Mouse (Mus musculus): ENCODE results near the gene Armcx5. TPM values are rescaled to one million over a fixed set of nuclear protein-coding genes. Genes with fewer than 3 reads are reported as not detected.
"Not testable (repeated sequence)": the region's sequence is repeated elsewhere in the genome, so short reads cannot be mapped to it uniquely, and the experiment has no call there.

The Armcx5 gene
- polyA plus RNA-seq, 1 experiment: 0.89 TPM

DNA sequence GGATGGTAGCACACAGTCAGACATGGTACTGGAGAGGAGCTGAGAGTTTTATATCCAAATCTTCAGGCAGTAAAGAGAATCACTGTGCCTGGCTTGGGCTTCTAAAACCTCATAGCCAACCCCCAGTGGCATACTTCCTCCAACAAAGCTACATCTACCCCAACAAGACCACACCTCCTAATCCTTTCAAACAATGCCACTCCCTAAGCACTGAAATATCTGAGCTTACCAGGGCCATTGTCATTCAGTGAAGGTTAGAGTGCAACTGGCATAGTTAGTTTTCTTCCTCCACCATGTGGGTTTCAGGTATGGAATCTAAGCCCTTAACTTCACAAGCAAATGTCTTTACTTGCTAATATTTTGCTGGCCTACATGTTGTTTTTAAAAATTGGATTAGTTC lies 49.0 kb downstream of the Armcx5 start:
- TF ChIP-seq CTCF (IDR thresholded peaks at IDR 0.05; ENCODE audit: extremely low read depth, insufficient read depth, insufficient read length, insufficient replicate concordance) (no peak), POLR2A (IDR thresholded peaks at IDR 0.05; ENCODE audit: low read depth, low read length) (no peak)
- H3K36me3 ChIP-seq (ENCODE audit: control insufficient read depth, insufficient read depth, low read length): no peaks in the 10 kb centered on the region
- no peaks in the 10 kb centered on the region for H3K4me1 ChIP-seq (ENCODE audit: control insufficient read depth, insufficient read depth, insufficient read length)
- H3K27me3 ChIP-seq (ENCODE audit: control insufficient read depth, insufficient read depth, low read length): no peaks in the 10 kb centered on the region
- no peak overlapping the region for H3K4me3 ChIP-seq (ENCODE audit: extremely low read depth, insufficient read depth, insufficient read length)
- DNase-seq (ENCODE audit: low read depth in 1 of 2, low spot score in 2 of 2): no peak
- H3K27ac ChIP-seq (ENCODE audit: insufficient read depth, low read length): no peak overlapping the region

DNA sequence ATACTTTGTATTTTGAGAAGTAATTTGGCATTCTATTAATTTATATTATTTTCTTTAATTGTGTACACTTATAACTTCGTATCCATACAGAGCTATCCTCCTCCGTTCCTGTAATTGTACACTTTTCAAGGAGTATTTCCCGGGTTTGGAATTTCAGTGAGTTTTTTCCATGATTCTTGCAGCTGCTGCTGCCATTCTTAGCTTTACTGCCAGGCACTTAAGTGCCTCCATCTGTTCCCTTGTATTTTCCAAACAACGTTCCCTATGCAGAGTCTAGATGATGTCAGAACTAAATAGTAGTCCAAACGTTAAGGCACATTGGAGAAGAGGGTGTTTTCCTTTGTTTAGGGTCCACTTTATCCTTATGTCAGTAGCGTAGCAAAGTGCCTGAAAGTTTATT lies 49.8 kb downstream of the Armcx5 start:
- no peak overlapping the region for H3K4me3 ChIP-seq (ENCODE audit: extremely low read depth, insufficient read depth, insufficient read length)
- WGBS: 83% methylated on average over 6 of the region's 6 CpGs
- no peak overlapping the region for H3K27ac ChIP-seq (ENCODE audit: insufficient read depth, low read length)
- no peaks in the 10 kb centered on the region for H3K36me3 ChIP-seq (ENCODE audit: control insufficient read depth, insufficient read depth, low read length)
- H3K27me3 ChIP-seq (ENCODE audit: control insufficient read depth, insufficient read depth, low read length): no peaks in the 10 kb centered on the region
- no peak for TF ChIP-seq POLR2A (IDR thresholded peaks at IDR 0.05; ENCODE audit: low read depth, low read length)
- no peak for TF ChIP-seq CTCF (IDR thresholded peaks at IDR 0.05; ENCODE audit: extremely low read depth, insufficient read depth, insufficient read length, insufficient replicate concordance)
- no peak for DNase-seq (ENCODE audit: low read depth in 1 of 2, low spot score in 2 of 2)
- H3K4me1 ChIP-seq (ENCODE audit: control insufficient read depth, insufficient read depth, insufficient read length): no peaks in the 10 kb centered on the region

DNA sequence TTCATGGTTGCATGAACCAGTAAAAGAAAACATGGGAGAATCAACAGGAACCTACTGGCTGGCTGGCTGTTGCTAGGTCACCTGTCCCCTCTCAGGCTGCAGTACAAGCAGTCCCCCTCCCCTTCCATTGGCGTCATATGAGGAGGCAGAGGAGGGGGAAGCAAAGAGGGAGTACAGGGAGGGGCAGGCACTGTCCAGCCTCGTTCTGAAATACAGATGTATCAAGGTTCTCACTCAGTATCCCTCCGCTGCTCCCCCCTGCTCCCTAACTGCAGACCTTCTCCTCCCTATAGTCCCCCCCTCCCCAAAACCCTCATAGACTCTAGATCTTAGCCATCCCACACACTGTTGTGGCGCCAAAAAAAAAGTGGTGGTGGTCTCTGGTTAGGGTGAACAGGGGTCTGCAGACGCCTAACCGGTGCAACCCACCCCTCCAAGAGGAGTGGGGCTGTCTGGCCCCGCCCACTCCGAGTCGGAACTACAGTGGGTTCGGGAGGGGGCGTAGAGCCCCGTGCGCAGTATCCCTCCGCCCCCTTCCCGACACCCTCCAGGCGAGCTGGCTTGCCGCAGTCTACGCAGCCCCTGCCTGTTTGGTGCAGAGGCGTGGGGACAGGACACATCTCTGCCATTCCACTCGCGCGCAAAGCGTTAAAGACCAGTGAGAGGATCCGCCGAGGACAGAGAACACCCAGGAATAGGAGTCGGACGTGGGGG lies 53.2 kb downstream of the Armcx5 start:
- H3K4me3 ChIP-seq (ENCODE audit: extremely low read depth, insufficient read depth, insufficient read length): peak overlapping the region; percentile 52
- not testable (repeated sequence) for H3K4me1 ChIP-seq (ENCODE audit: control insufficient read depth, insufficient read depth, insufficient read length); H3K27me3 ChIP-seq (ENCODE audit: control insufficient read depth, insufficient read depth, low read length); H3K36me3 ChIP-seq (ENCODE audit: control insufficient read depth, insufficient read depth, low read length); H3K27ac ChIP-seq (ENCODE audit: insufficient read depth, low read length)
- 22% methylated on average over 27 of the region's 27 CpGs for WGBS
- DNase-seq (ENCODE audit: low read depth in 1 of 2, low spot score in 2 of 2): peak in 1 of 2 experiments; percentile 13

DNA sequence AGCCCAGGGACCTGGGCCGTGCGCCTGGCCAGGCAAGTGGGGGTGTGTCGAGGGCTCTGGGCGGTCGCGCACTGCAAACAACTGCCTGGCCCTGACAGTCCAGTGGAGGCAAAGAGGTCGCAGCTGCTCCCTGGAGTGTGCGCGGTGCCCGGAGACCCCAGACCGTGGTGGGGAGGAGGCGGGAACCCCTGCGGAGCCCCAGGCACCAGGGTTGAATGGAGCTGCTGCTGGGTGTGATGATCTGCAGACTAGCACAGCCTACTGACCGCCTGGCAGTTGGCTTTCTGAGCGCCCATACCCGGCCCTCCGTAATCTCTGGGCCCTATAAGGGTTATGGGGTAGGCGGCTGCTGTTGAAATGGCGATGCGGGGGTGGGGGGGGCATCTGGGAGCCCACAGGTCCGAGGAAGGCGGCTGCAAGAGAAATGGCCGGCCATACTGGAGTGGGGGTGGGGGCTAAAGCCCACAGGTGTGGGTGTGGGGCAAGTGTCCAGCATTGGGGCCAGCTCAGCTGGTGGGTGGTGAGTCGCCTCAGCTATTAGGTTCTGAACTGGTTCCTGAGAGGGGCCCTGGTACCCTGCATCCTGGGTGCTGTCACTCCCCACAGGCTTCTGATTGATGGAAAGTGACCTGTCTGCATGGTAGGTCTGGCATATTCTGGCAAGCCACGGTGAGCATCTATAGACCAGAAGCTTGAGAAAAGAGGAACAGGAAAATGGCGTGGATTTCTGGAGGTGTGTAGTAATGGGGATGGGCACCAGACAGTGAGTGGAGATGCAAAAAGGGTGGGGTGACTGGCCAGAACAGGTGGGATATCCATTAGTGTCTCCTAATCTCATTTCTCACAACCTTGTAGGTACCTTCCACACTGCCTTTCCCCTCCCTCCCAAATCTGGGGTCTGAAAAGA lies 54.0 kb downstream of the Armcx5 start:
- H3K27me3 ChIP-seq (ENCODE audit: control insufficient read depth, insufficient read depth, low read length); H3K4me1 ChIP-seq (ENCODE audit: control insufficient read depth, insufficient read depth, insufficient read length); H3K27ac ChIP-seq (ENCODE audit: insufficient read depth, low read length); DNase-seq (ENCODE audit: low read depth in 1 of 2, low spot score in 2 of 2); H3K36me3 ChIP-seq (ENCODE audit: control insufficient read depth, insufficient read depth, low read length): not testable (repeated sequence)
- 33% methylated on average over 25 of the region's 26 CpGs for WGBS
- H3K4me3 ChIP-seq (ENCODE audit: extremely low read depth, insufficient read depth, insufficient read length): peak overlapping the region; percentile 52

Other genes with a start within 250 kb of the Armcx5 start
- not detected in 2 replicates for gene AV320801, start 248.1 kb upstream of the Armcx5 start, polyA plus RNA-seq (2012; rRNA removed)
- 0.12 TPM in 1 of 2 replicates, not detected in the other for gene Nxf7, start 144.0 kb upstream of the Armcx5 start, polyA plus RNA-seq (2012; rRNA removed)
- gene Prame, start 115.0 kb upstream of the Armcx5 start, polyA plus RNA-seq (2012; rRNA removed): not detected in 2 replicates
- not detected in 2 replicates for gene Tcp11x2, start 48.9 kb upstream of the Armcx5 start, polyA plus RNA-seq (2012; rRNA removed)
- gene Tmsb15a, start 17.5 kb upstream of the Armcx5 start, polyA plus RNA-seq (2012; rRNA removed): not detected in 2 replicates
- gene Gprasp1, start within 50 bp of the Armcx5 start, polyA plus RNA-seq (2012; rRNA removed): 8.5 and 10.0 TPM in 2 replicates
- gene Bhlhb9, start 54.9 kb downstream of the Armcx5 start, polyA plus RNA-seq (2012; rRNA removed): 1.4 TPM in 2 replicates
- 1.8 TPM in 2 replicates for gene Gprasp2, start 96.3 kb downstream of the Armcx5 start, polyA plus RNA-seq (2012; rRNA removed)

All from spleen, adult 2 months (tissue).